8 mouse cellular contexts compared by ENCODE assay signal in the genomic region with DNA sequence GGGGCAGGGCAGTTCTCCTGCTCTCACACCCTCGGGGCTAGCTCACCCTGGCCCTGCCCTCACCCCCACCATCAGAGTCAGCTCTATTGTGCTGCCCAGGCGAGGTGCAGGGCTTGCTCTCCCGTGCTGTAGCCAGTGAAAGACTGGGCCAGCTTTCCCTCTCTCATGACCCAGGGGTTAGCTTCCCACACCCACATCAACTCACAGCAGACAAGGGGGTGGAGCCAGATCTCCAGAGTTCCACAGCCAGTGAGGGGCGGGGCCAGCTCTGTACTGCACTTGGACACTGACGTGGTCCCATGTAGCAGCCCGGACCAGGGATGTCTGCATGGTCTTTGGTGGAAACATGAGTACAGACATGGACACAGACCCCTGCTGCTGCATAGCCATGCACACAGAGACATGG. TPM values are rescaled to one million over a fixed set of nuclear protein-coding genes. Genes with fewer than 3 reads are reported as not detected.
A peak's percentile ranks its signal among the peaks of the same experiment; 100 is the strongest.
DNase-seq lines count a peak whose midpoint lies in the region; TF ChIP-seq lines count a peak whose summit lies in the region.

No protein-coding gene starts in this region.

- peak; percentile 72 for DNase-seq in ES-CJ7 (ENCODE audit: low read depth, low spot score)
- peak; percentile 84 for DNase-seq in embryo, embryonic 11 days
- DNase-seq in heart, postnatal 36 days: peak; percentile 16 to 23
- peak; percentile 21 for DNase-seq in liver, adult 2 months (ENCODE audit: extremely low read depth, low read depth, low spot score)
- DNase-seq in retina, embryonic 14.5 days (ENCODE audit: low spot score): peak; percentile 79
- DNase-seq in thymus, postnatal 25 days: no peak
- DNase-seq in thymus, adult 2 months: no peak
- DNase-seq in thymus, adult 18-20 months: no peak

- 15% methylated on average over 6 of the region's 6 CpGs for WGBS in liver, adult 2 months
- WGBS in thymus, adult 2 months: 67% methylated on average over 6 of the region's 6 CpGs

- no peaks in the 10 kb centered on the region for H3K36me3 ChIP-seq in liver, adult 2 months (ENCODE audit: control insufficient read depth, insufficient read depth, low read length)
- H3K36me3 ChIP-seq in thymus, adult 2 months (ENCODE audit: control insufficient read depth, insufficient read depth, low read length): no peaks in the 10 kb centered on the region

- H3K4me1 ChIP-seq in liver, adult 2 months (ENCODE audit: control insufficient read depth, insufficient read depth, low read length): no peaks in the 10 kb centered on the region
- H3K4me1 ChIP-seq in thymus, adult 2 months (replicated peaks; ENCODE audit: control insufficient read depth, insufficient read depth, low read length): no peaks in the 10 kb centered on the region

- intact Hi-C loops in heart, postnatal 36 days (cut with DNase I): no loop called here

- no peak overlapping the region for H3K9ac ChIP-seq in liver, adult 2 months (ENCODE audit: low read depth, low read length)

- H3K27ac ChIP-seq in liver, adult 2 months (replicated peaks; ENCODE audit: insufficient read depth, low read depth, low read length): no peak overlapping the region
- no peak overlapping the region for H3K27ac ChIP-seq in thymus, adult 2 months (ENCODE audit: control insufficient read depth, insufficient read depth, low read length)

- H3K79me2 ChIP-seq in liver, adult 2 months (ENCODE audit: control insufficient read depth, insufficient read depth, low read length): no peaks in the 10 kb centered on the region

- no peaks in the 10 kb centered on the region for H3K27me3 ChIP-seq in liver, adult 2 months (ENCODE audit: control insufficient read depth, insufficient read depth, low read length)
- no peaks in the 10 kb centered on the region for H3K27me3 ChIP-seq in thymus, adult 2 months (ENCODE audit: control insufficient read depth, insufficient read depth, low read length)

- H3K4me3 ChIP-seq in liver, adult 2 months (ENCODE audit: insufficient read depth, low read depth, low read length): no peak overlapping the region
- no peak overlapping the region for H3K4me3 ChIP-seq in thymus, adult 2 months (ENCODE audit: control insufficient read depth, insufficient read depth, low read length)

- TF ChIP-seq POLR2A in liver, adult 2 months (IDR thresholded peaks at IDR 0.05; ENCODE audit: extremely low read depth, insufficient read depth, low read length): no peak
- TF ChIP-seq POLR2A in thymus, adult 2 months (IDR thresholded peaks at IDR 0.05; ENCODE audit: control insufficient read depth, extremely low read depth, insufficient read depth, low read length, poor library complexity): no peak

- no peak for TF ChIP-seq CTCF in liver, adult 2 months (IDR thresholded peaks at IDR 0.05; ENCODE audit: low read depth, low read length)
- TF ChIP-seq CTCF in thymus, adult 2 months (IDR thresholded peaks at IDR 0.05; ENCODE audit: borderline replicate concordance, control insufficient read depth, extremely low read depth, insufficient read depth, low read length, poor library complexity): no peak

RNA-seq across cellular contexts. Expression of a gene that starts 33.4 kb away (rescaled TPM):
- total RNA-seq in heart, postnatal 36 days (2021): under 1 TPM; 0.35 to 0.36 TPM
- 0.18 and 0.81 TPM in 2 replicates for total RNA-seq in liver, adult 2 months (2014; rRNA removed)
- 0.04 and 0.33 TPM in 2 replicates for polyA plus RNA-seq in liver, adult 2 months (2012; rRNA removed)
- polyA plus RNA-seq in thymus, adult 2 months (2012; rRNA removed): 10.5 and 11.8 TPM in 2 replicates

Comparison
In these comparisons a context has a peak if more than half of its experiments do, and no peak if none do; other contexts are left out.
1. DNase-seq: peak in ES-CJ7 (single experiment), embryo, embryonic 11 days (single experiment), heart, postnatal 36 days (2 of 2), liver, adult 2 months (single experiment) and retina, embryonic 14.5 days (single experiment); none in thymus, postnatal 25 days (single experiment), thymus, adult 2 months (single experiment) and thymus, adult 18-20 months (0 of 2).